Mouse (Mus musculus) bone marrow, adult 2 months (tissue): ENCODE data around the gene Prim2. TPM values are rescaled to one million over a fixed set of nuclear protein-coding genes. Genes with fewer than 3 reads are reported as not detected.
"Not testable (repeated sequence)": the region's sequence is repeated elsewhere in the genome, so short reads cannot be mapped to it uniquely, and the experiment has no call there.

ENCODE experiments used
- H3K27ac ChIP-seq: fragments of 200-500 bp; 2 replicates; pipeline ENCODE4 v1.5.1; 2012; ENCODE audit warnings: low read depth, mild to moderate bottlenecking, control low read depth, inconsistent platforms, low read length; ENCODE audit not compliant: control insufficient read depth, poor library complexity, insufficient read depth
- H3K4me1 ChIP-seq: fragments of 200-500 bp; 2 replicates; pipeline ENCODE4 v1.6.1; 2011; ENCODE audit warnings: low read length; ENCODE audit not compliant: control insufficient read depth, insufficient read depth
- H3K4me3 ChIP-seq: fragments of 200-500 bp; replicated peaks from 2 replicates; pipeline ENCODE3; 2011; ENCODE audit warnings: mild to moderate bottlenecking, low read depth, low read length, control low read depth; ENCODE audit not compliant: control insufficient read depth
- CTCF ChIP-seq: fragments of 200-500 bp; IDR thresholded peaks from 2 replicates; pipeline ENCODE4 v1.5.1; 2011; ENCODE audit warnings: low read length, control low read depth; ENCODE audit not compliant: control insufficient read depth, insufficient read depth
- POLR2A ChIP-seq: fragments of 200-500 bp; IDR thresholded peaks from 2 replicates; pipeline ENCODE4 v1.6.1; 2011; ENCODE audit warnings: low read depth, mild to moderate bottlenecking, control low read depth, low read length, borderline replicate concordance; ENCODE audit not compliant: control insufficient read depth
- WGBS: fragments of 180-500 bp; shearing (Covaris S2); methylation state at CpG from one replicate; pipeline ENCODE4 v1.1.7; 2018; 5-methylcytosine and 5-hydroxymethylcytosine counted together
- polyA plus RNA-seq: library from polyadenylated mRNA; stranded (reverse); fragments of >200 nt; gene quantifications from 2 replicates; pipeline ENCODE4 v1.2.4, GENCODE M21; 2011; ENCODE audit warnings: low replicate concordance; ENCODE audit not compliant: missing spikeins, insufficient read depth, insufficient read length

The Prim2 gene
- polyA plus RNA-seq, 1 experiment: 40.0 TPM

GRCm38 (mm10) chr1:33624900-33625299 lies 44.7 kb downstream of the Prim2 start:
- H3K27ac ChIP-seq: peak overlapping the region; percentile 61; the same call in 1 of the 2 replicates
- H3K4me3 ChIP-seq: no peak overlapping the region
- WGBS: 73% methylated on average over 6 of the region's 6 CpGs
- TF ChIP-seq CTCF: no peak
- TF ChIP-seq POLR2A: no peak
- H3K4me1 ChIP-seq: peaks cover 1% of the 10 kb centered on the region; the same call in 1 of the 2 replicates

GRCm38 (mm10) chr1:33624441-33624840 lies 45.2 kb downstream of the Prim2 start:
- H3K27ac ChIP-seq: no peak overlapping the region
- H3K4me3 ChIP-seq: no peak overlapping the region
- WGBS: 67% methylated on average over 4 of the region's 4 CpGs
- TF ChIP-seq CTCF (no peak), POLR2A (no peak)
- peaks cover 1% of the 10 kb centered on the region; the same call in 1 of the 2 replicates for H3K4me1 ChIP-seq

GRCm38 (mm10) chr1:33621791-33622190 lies 47.8 kb downstream of the Prim2 start:
- H3K4me1 ChIP-seq: peaks cover 1% of the 10 kb centered on the region; the same call in 1 of the 2 replicates
- 95% methylated on average over 10 of the region's 10 CpGs for WGBS
- no peak overlapping the region for H3K27ac ChIP-seq
- no peak overlapping the region for H3K4me3 ChIP-seq
- TF ChIP-seq CTCF (no peak), POLR2A (no peak)

GRCm38 (mm10) chr1:33620091-33620788 lies 49.4 kb downstream of the Prim2 start:
- H3K27ac ChIP-seq: no peak overlapping the region
- H3K4me1 ChIP-seq: peaks cover 1% of the 10 kb centered on the region; the same call in 1 of the 2 replicates
- H3K4me3 ChIP-seq: no peak overlapping the region
- TF ChIP-seq CTCF: no peak
- TF ChIP-seq POLR2A: no peak
- 68% methylated on average over 9 of the region's 9 CpGs for WGBS

GRCm38 (mm10) chr1:33616642-33617041 lies 53.0 kb downstream of the Prim2 start:
- not testable (repeated sequence) for H3K4me1 ChIP-seq, H3K27ac ChIP-seq, H3K4me3 ChIP-seq
- WGBS: 90% methylated on average over 6 of the region's 6 CpGs

GRCm38 (mm10) chr1:33612100-33612499 lies 57.5 kb downstream of the Prim2 start:
- no peaks in the 10 kb centered on the region for H3K4me1 ChIP-seq
- WGBS: 19% methylated on average over 1 of the region's 1 CpGs
- TF ChIP-seq CTCF (no peak), POLR2A (no peak)
- no peak overlapping the region for H3K4me3 ChIP-seq
- H3K27ac ChIP-seq: no peak overlapping the region

- TF ChIP-seq CTCF (no peak), POLR2A (no peak)
- no peaks in the 10 kb centered on the region; the same call in 1 of the 2 replicates for H3K4me1 ChIP-seq
- no peak overlapping the region for H3K27ac ChIP-seq
- no peak overlapping the region for H3K4me3 ChIP-seq
- WGBS: 72% methylated on average over 14 of the region's 14 CpGs
These were observed 59.4 kb downstream of the Prim2 start for GRCm38 (mm10) chr1:33610026-33610721.

- Histone ChIP-seq H3K4me3 (no peak overlapping the region), H3K4me1 (no peaks in the 10 kb centered on the region; the same call in 1 of the 2 replicates), H3K27ac (no peak overlapping the region)
- TF ChIP-seq POLR2A (no peak), CTCF (no peak)
- 90% methylated on average over 2 of the region's 2 CpGs for WGBS
These were observed 61.5 kb downstream of the Prim2 start for GRCm38 (mm10) chr1:33608133-33608532.
